Mouse (Mus musculus) liver, adult 2 months (tissue): ENCODE results near the gene Entpd5.

ENCODE experiments used
- CTCF ChIP-seq: fragments of 200-500 bp; IDR thresholded peaks from 2 replicates; pipeline ENCODE4 v1.5.1; 2011; ENCODE audit warnings: low read depth, low read length, control low read depth
- POLR2A ChIP-seq: fragments of 200-500 bp; IDR thresholded peaks from 2 replicates; pipeline ENCODE4 v1.6.1; 2011; ENCODE audit warnings: low read length, control low read depth; ENCODE audit not compliant: insufficient read depth; ENCODE audit errors: extremely low read depth

DNA sequence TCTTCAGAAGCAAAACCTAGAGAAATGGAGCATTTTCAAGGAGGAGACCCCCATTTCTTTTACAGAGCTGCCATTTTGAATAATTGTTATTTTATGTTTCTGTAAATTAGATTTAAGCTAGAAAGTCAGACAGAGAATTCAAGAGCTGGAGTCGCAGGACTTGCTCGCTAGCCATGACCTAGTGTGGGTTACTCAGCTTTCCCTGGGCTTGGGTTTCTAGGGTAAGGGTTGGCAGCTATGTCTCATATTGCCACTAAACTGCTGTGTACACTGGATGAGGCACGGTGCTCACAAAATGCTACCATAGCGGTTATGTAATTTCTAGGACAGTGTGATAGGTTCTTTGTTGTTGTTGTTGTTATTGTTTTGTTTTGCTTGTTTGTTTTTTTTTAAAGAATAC lies 16.1 kb downstream of the Entpd5 start:
- TF ChIP-seq POLR2A (no peak), CTCF (no peak)
